Mouse (Mus musculus) hindbrain, embryonic 16.5 days (tissue): Measurements from ENCODE around the gene Rps6kc1. TPM values are rescaled to one million over a fixed set of nuclear protein-coding genes. Genes with fewer than 3 reads are reported as not detected.
"Not testable (repeated sequence)": the region's sequence is repeated elsewhere in the genome, so short reads cannot be mapped to it uniquely, and the experiment has no call there.

Experiments
- ATAC-seq: fragments of 200-750 bp; cut with Nextera tagmentation; 2 replicates; pipeline ENCODE4 v1.8.0; 2017; ENCODE audit warnings: moderate TSS enrichment, moderate library complexity
- H3K27ac ChIP-seq: fragments of 300-500 bp; sonication (generic); 2 replicates; pipeline ENCODE4 v1.5.1; 2014; ENCODE audit warnings: low read depth, mild to moderate bottlenecking, control low read depth, low read length, moderate library complexity
- H3K27me3 ChIP-seq: fragments of 300-500 bp; sonication (generic); replicated peaks from 2 replicates; pipeline ENCODE4 v1.6.1; 2014; ENCODE audit warnings: low read length; ENCODE audit not compliant: control insufficient read depth, insufficient read depth
- H3K36me3 ChIP-seq: fragments of 300-500 bp; sonication (generic); 2 replicates; pipeline ENCODE4 v1.6.1; 2014; ENCODE audit warnings: mild to moderate bottlenecking, low read length, moderate library complexity, mixed read lengths; ENCODE audit not compliant: control insufficient read depth, insufficient read depth
- H3K4me1 ChIP-seq: fragments of 300-500 bp; sonication (generic); 2 replicates; pipeline ENCODE4 v1.6.1; 2014; ENCODE audit warnings: low read depth, low read length; ENCODE audit not compliant: control insufficient read depth, insufficient read depth
- H3K4me2 ChIP-seq: fragments of 300-500 bp; sonication (generic); 2 replicates; pipeline ENCODE4 v1.6.1; 2014; ENCODE audit warnings: mild to moderate bottlenecking, low read length, control low read depth, moderate library complexity
- H3K4me3 ChIP-seq: fragments of 300-500 bp; sonication (generic); 2 replicates; pipeline ENCODE4 v1.5.1; 2014; ENCODE audit warnings: mild to moderate bottlenecking, low read length, control low read depth, moderate library complexity
- H3K9ac ChIP-seq: fragments of 300-500 bp; sonication (generic); 2 replicates; pipeline ENCODE4 v1.6.1; 2014; ENCODE audit warnings: low read depth, mild to moderate bottlenecking, control low read depth, low read length, moderate library complexity
- H3K9me3 ChIP-seq: fragments of 300-500 bp; sonication (generic); 2 replicates; pipeline ENCODE4 v1.6.1; 2014; ENCODE audit warnings: mild to moderate bottlenecking, low read length, moderate library complexity; ENCODE audit not compliant: control insufficient read depth
- WGBS: fragments of 180-500 bp; shearing (Covaris S2); extraction: QIAGEN DNeasy Blood & Tissue Kit; methylation state at CpG from one replicate; pipeline ENCODE4 v1.1.7; 2014; 5-methylcytosine and 5-hydroxymethylcytosine counted together
- polyA plus RNA-seq: library from polyadenylated mRNA; unstranded; fragments of >200 nt; fragmentation: Nextera tagmentation; extraction: Ambion mirVana; gene quantifications from 2 replicates; pipeline ENCODE4 v1.2.1, GENCODE M21; 2015

The Rps6kc1 gene
- polyA plus RNA-seq, 1 experiment from 2014 or later = 28.4 TPM

- H3K4me3 ChIP-seq = no peak overlapping the region
- WGBS = 90% methylated on average over 6 of the region's 6 CpGs
- peaks cover 4% of the 10 kb centered on the region; the same call in 1 of the 2 replicates for H3K36me3 ChIP-seq
- no peak overlapping the region for H3K4me2 ChIP-seq
- no peaks in the 10 kb centered on the region for H3K27me3 ChIP-seq
- H3K9ac ChIP-seq = no peak overlapping the region
- H3K9me3 ChIP-seq = no peaks in the 10 kb centered on the region
- no peak overlapping the region for H3K27ac ChIP-seq
- peaks cover 12% of the 10 kb centered on the region for H3K4me1 ChIP-seq
- no peak for ATAC-seq
Observed at GRCm38 (mm10) chr1:190930181-190930580, 18.6 kb upstream of the Rps6kc1 start.

GRCm38 (mm10) chr1:190929010-190929695 is 17.6 kb upstream of the Rps6kc1 start:
- peaks cover 12% of the 10 kb centered on the region for H3K4me1 ChIP-seq
- H3K27me3 ChIP-seq = no peaks in the 10 kb centered on the region
- peak overlapping the region; percentile 99 for H3K27ac ChIP-seq
- H3K4me3 ChIP-seq = peak overlapping the region; percentile 73
- H3K36me3 ChIP-seq = peaks cover 3% of the 10 kb centered on the region; the same call in 1 of the 2 replicates
- no peaks in the 10 kb centered on the region for H3K9me3 ChIP-seq
- peak overlapping the region; percentile 75 for H3K4me2 ChIP-seq
- peak overlapping the region; percentile 93 for H3K9ac ChIP-seq
- no peak for ATAC-seq
- 8% methylated on average over 27 of the region's 27 CpGs for WGBS

GRCm38 (mm10) chr1:190928370-190929009 is 16.9 kb upstream of the Rps6kc1 start:
- peak; percentile 98 for ATAC-seq
- WGBS = under 1% methylated on average over 48 of the region's 79 CpGs
- no peaks in the 10 kb centered on the region for H3K27me3 ChIP-seq

GRCm38 (mm10) chr1:190927751-190928369 is 16.3 kb upstream of the Rps6kc1 start:
- ATAC-seq = peak; percentile 28
- Histone ChIP-seq H3K4me1 (peaks cover 12% of the 10 kb centered on the region), H3K9ac (peak overlapping the region; percentile 93), H3K4me2 (peak overlapping the region; percentile 68), H3K9me3 (no peaks in the 10 kb centered on the region), H3K4me3 (peak overlapping the region; percentile 73), H3K27ac (peak overlapping the region; percentile 99), H3K36me3 (no peaks in the 10 kb centered on the region), H3K27me3 (no peaks in the 10 kb centered on the region)
- 20% methylated on average over 16 of the region's 16 CpGs for WGBS

More at GRCm38 (mm10) chr1:190928370-190929009, 16.9 kb upstream of the Rps6kc1 start:
- Histone ChIP-seq H3K4me3 (peak overlapping the region; percentile 73), H3K27ac (peak overlapping the region; percentile 99), H3K9me3 (no peaks in the 10 kb centered on the region), H3K36me3 (no peaks in the 10 kb centered on the region), H3K9ac (peak overlapping the region; percentile 93), H3K4me1 (peaks cover 12% of the 10 kb centered on the region), H3K4me2 (peak overlapping the region; percentile 75)

GRCm38 (mm10) chr1:190927311-190927710 is 15.7 kb upstream of the Rps6kc1 start:
- Histone ChIP-seq H3K9ac (no peak overlapping the region), H3K4me2 (peak overlapping the region; percentile 68), H3K27ac (no peak overlapping the region), H3K9me3 (no peaks in the 10 kb centered on the region), H3K27me3 (no peaks in the 10 kb centered on the region), H3K4me1 (peaks cover 12% of the 10 kb centered on the region), H3K36me3 (no peaks in the 10 kb centered on the region), H3K4me3 (no peak overlapping the region)
- ATAC-seq = no peak
- WGBS = 93% methylated on average over 3 of the region's 3 CpGs

GRCm38 (mm10) chr1:190924812-190925211 is 13.2 kb upstream of the Rps6kc1 start, which contains the start of gene Angel2:
Angel2 (plus strand) TSS chr1:190925112.
- ATAC-seq, H3K4me2 ChIP-seq, H3K27ac ChIP-seq, H3K9ac ChIP-seq, H3K4me3 ChIP-seq, H3K9me3 ChIP-seq, H3K4me1 ChIP-seq, H3K36me3 ChIP-seq, H3K27me3 ChIP-seq: not testable (repeated sequence)
- 77% methylated on average over 3 of the region's 3 CpGs for WGBS

- Histone ChIP-seq H3K27ac (no peak overlapping the region), H3K9me3 (no peaks in the 10 kb centered on the region), H3K27me3 (no peaks in the 10 kb centered on the region; the same call in 1 of the 2 replicates), H3K4me1 (no peaks in the 10 kb centered on the region), H3K4me3 (no peak overlapping the region), H3K36me3 (no peaks in the 10 kb centered on the region), H3K9ac (no peak overlapping the region), H3K4me2 (no peak overlapping the region)
- ATAC-seq = no peak
- 72% methylated on average over 8 of the region's 8 CpGs for WGBS
Observed at GRCm38 (mm10) chr1:190919725-190920469, 8.3 kb upstream of the Rps6kc1 start.

GRCm38 (mm10) chr1:190918938-190919337 is 7.4 kb upstream of the Rps6kc1 start:
- H3K27me3 ChIP-seq = no peaks in the 10 kb centered on the region; the same call in 1 of the 2 replicates
- no peak overlapping the region for H3K27ac ChIP-seq
- no peak overlapping the region for H3K9ac ChIP-seq
- no peaks in the 10 kb centered on the region for H3K9me3 ChIP-seq
- no peak overlapping the region for H3K4me2 ChIP-seq
- WGBS = 64% methylated on average over 7 of the region's 7 CpGs
- H3K4me3 ChIP-seq = no peak overlapping the region
- no peaks in the 10 kb centered on the region for H3K4me1 ChIP-seq
- H3K36me3 ChIP-seq = no peaks in the 10 kb centered on the region
- ATAC-seq = no peak
